Mouse (Mus musculus) hindbrain, embryonic 14.5 days (tissue): Measurements from ENCODE around the gene Ear14. TPM values are rescaled to one million over a fixed set of nuclear protein-coding genes. Genes with fewer than 3 reads are reported as not detected.
"Not testable (repeated sequence)": the region's sequence is repeated elsewhere in the genome, so short reads cannot be mapped to it uniquely, and the experiment has no call there.

Experiments used
- ATAC-seq: fragments of 200-750 bp; cut with Nextera tagmentation; 2 replicates; pipeline ENCODE4 v1.8.0; 2017; ENCODE audit warnings: moderate number of reproducible peaks, mild to moderate bottlenecking, moderate TSS enrichment, moderate library complexity; ENCODE audit not compliant: low FRiP score
- DNase-seq: peaks from one replicate; pipeline ENCODE4 v3.0.0-alpha.2; 2015; ENCODE audit warnings: low spot score
- H3K27ac ChIP-seq: fragments of 300-500 bp; sonication (generic); 2 replicates; pipeline ENCODE4 v1.5.1; 2014; ENCODE audit warnings: mild to moderate bottlenecking, moderate library complexity
- H3K27me3 ChIP-seq: fragments of 300-500 bp; sonication (generic); 2 replicates; pipeline ENCODE4 v1.6.1; 2014; ENCODE audit warnings: mild to moderate bottlenecking, low read length, mixed read lengths; ENCODE audit not compliant: control insufficient read depth, insufficient read depth
- H3K36me3 ChIP-seq: fragments of 300-500 bp; sonication (generic); replicated peaks from 2 replicates; pipeline ENCODE4 v1.6.1; 2014; ENCODE audit not compliant: control insufficient read depth, insufficient read depth
- H3K4me1 ChIP-seq: fragments of 300-500 bp; sonication (generic); replicated peaks from 2 replicates; pipeline ENCODE4 v1.6.1; 2014; ENCODE audit warnings: antibody characterized with exemption, low read length, mixed read lengths; ENCODE audit not compliant: control insufficient read depth, insufficient read depth
- H3K4me2 ChIP-seq: fragments of 300-500 bp; sonication (generic); replicated peaks from 2 replicates; pipeline ENCODE4 v1.6.1; 2014; ENCODE audit warnings: mild to moderate bottlenecking, moderate library complexity
- H3K4me3 ChIP-seq: fragments of 300-500 bp; sonication (generic); replicated peaks from 2 replicates; pipeline ENCODE4 v1.5.1; 2014; ENCODE audit warnings: mild to moderate bottlenecking, low read length
- H3K9ac ChIP-seq: fragments of 300-500 bp; sonication (generic); 2 replicates; pipeline ENCODE4 v1.6.1; 2014
- H3K9me3 ChIP-seq: fragments of 300-500 bp; sonication (generic); 2 replicates; pipeline ENCODE4 v1.6.1; 2016; ENCODE audit warnings: low read length; ENCODE audit not compliant: control insufficient read depth
- WGBS: fragments of 180-500 bp; shearing (Covaris S2); extraction: QIAGEN DNeasy Blood & Tissue Kit; methylation state at CpG from one replicate; pipeline ENCODE4 v1.1.7; 2014; 5-methylcytosine and 5-hydroxymethylcytosine counted together
- polyA plus RNA-seq: library from polyadenylated mRNA; unstranded; fragments of >200 nt; fragmentation: Nextera tagmentation; extraction: Ambion mirVana; gene quantifications from 2 replicates; pipeline ENCODE4 v1.2.1, GENCODE M21; 2014

The Ear14 gene
- polyA plus RNA-seq, 1 experiment from 2014 or later: not detected

DNA sequence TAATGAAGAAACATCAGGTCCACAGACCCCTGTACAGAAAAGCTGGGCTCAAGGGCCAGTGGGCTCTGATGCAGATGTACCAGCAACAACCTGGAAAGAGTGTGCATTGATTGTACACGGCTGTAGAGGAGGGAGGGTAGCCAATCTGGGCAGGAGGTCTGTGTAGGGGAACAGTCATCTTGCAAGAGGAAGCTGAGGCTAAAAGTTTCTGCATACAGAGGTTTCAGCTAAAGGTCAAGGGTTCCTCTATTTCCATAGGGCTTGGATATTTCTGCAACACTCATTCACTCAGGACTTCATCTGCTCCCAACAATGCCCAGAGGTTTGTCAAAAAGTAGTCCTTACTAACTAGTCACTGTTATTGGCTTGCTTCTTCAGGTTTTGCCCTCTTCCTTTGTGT lies 34.3 kb downstream of the Ear14 start:
- not testable (repeated sequence) for H3K9ac ChIP-seq, H3K27ac ChIP-seq, H3K36me3 ChIP-seq, DNase-seq, H3K27me3 ChIP-seq, H3K4me1 ChIP-seq, H3K4me2 ChIP-seq, ATAC-seq, H3K4me3 ChIP-seq, H3K9me3 ChIP-seq
- 86% methylated on average over 1 of the region's 1 CpGs for WGBS

GRCm38 (mm10) chr14:51240899-51241298 lies 37.7 kb downstream of the Ear14 start:
- DNase-seq (no peak), ATAC-seq (no peak)
- no peak overlapping the region for H3K9ac ChIP-seq
- no peak overlapping the region for H3K27ac ChIP-seq
- H3K4me3 ChIP-seq: no peak overlapping the region
- no peaks in the 10 kb centered on the region for H3K9me3 ChIP-seq
- H3K27me3 ChIP-seq: no peaks in the 10 kb centered on the region
- H3K36me3 ChIP-seq: no peaks in the 10 kb centered on the region
- H3K4me1 ChIP-seq: no peaks in the 10 kb centered on the region
- H3K4me2 ChIP-seq: no peak overlapping the region

DNA sequence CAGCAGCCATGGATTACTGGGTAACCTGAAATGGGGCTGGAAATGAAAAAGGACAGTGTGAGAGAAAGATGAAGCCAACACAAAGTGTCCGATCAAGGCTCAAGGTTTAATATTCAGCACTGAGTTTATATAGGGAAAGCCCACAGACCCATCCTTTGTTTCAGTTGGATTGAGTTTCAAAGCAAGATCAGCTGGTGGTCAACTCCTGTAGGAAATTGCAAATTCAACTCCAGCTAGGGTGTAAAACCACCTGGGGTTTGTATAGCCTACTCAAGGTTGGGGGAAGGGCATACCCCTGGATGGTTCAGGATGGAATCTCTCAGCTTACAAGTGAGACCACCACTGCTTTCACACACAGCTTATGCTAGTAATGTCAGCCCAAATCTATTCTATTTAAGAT lies 44.5 kb downstream of the Ear14 start:
- DNase-seq (no peak), ATAC-seq (no peak)
- 92% methylated on average over 1 of the region's 1 CpGs for WGBS
- Histone ChIP-seq H3K27ac (no peak overlapping the region), H3K4me1 (no peaks in the 10 kb centered on the region), H3K9me3 (no peaks in the 10 kb centered on the region), H3K9ac (no peak overlapping the region), H3K36me3 (no peaks in the 10 kb centered on the region), H3K4me3 (no peak overlapping the region), H3K27me3 (no peaks in the 10 kb centered on the region), H3K4me2 (no peak overlapping the region)

DNA sequence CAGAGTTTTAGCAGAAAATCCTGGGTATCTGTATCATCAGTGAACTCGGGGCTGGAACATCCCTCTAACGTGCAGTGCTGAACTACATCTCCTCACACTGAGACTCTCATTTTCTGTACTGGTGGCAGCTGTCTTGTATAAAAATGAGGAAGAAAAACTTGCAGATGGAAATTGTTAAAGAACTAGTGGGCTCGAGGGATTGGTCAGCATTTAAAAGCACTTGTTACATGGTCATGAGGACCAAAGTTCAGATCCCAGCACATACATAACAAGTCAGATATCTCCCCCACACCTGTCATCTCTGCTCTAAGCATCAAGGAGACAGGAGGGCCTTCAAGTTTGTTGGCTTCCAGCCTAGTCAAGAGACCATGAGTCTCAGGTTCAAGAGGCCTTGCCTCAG lies 47.2 kb downstream of the Ear14 start:
- Histone ChIP-seq H3K36me3 (no peaks in the 10 kb centered on the region), H3K4me3 (no peak overlapping the region), H3K27me3 (no peaks in the 10 kb centered on the region), H3K4me1 (no peaks in the 10 kb centered on the region), H3K4me2 (no peak overlapping the region), H3K9me3 (no peaks in the 10 kb centered on the region), H3K27ac (no peak overlapping the region), H3K9ac (no peak overlapping the region)
- 84% methylated on average over 3 of the region's 3 CpGs for WGBS
- DNase-seq: no peak
- ATAC-seq: no peak

DNA sequence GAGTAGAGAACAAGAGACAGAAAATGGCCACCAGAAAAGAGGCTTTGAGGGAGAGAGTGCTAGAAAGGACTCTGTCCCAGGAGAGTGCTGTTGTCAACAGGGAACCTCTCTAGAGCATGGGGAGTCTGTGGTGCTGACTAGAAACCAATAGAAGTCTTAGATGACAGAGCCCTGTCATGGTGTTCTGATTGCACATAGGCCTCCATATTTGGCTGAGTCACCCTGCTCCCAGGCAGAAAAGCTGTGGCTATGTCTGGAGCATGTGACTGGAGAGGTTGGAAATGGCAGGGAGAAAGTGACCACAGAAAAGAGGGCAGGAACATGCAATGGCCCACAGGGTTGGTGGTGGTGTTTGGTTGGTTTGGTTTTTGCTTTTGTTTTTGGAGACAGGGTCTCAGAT lies 49.0 kb downstream of the Ear14 start:
- H3K36me3 ChIP-seq, H3K4me3 ChIP-seq, H3K27me3 ChIP-seq, DNase-seq, H3K9me3 ChIP-seq, H3K4me1 ChIP-seq, ATAC-seq, H3K4me2 ChIP-seq, H3K9ac ChIP-seq, H3K27ac ChIP-seq: not testable (repeated sequence)

GRCm38 (mm10) chr14:51253569-51253968 lies 50.4 kb downstream of the Ear14 start:
- Histone ChIP-seq H3K27me3 (no peaks in the 10 kb centered on the region), H3K27ac (no peak overlapping the region), H3K9ac (no peak overlapping the region), H3K36me3 (no peaks in the 10 kb centered on the region), H3K9me3 (no peaks in the 10 kb centered on the region), H3K4me2 (no peak overlapping the region), H3K4me1 (no peaks in the 10 kb centered on the region), H3K4me3 (no peak overlapping the region)
- DNase-seq (no peak), ATAC-seq (no peak)
- 95% methylated on average over 1 of the region's 1 CpGs for WGBS

Other genes starting within 250 kb of the Ear14 start
- 0.67 and 1.1 TPM in 2 replicates for gene Pnp2, start 247.4 kb upstream of the Ear14 start, polyA plus RNA-seq
- gene Rnase10, start 195.6 kb upstream of the Ear14 start, polyA plus RNA-seq: 0.13 TPM in 1 of 2 replicates, not detected in the other
- not detected in 2 replicates for gene Rnase9, start 161.5 kb upstream of the Ear14 start, polyA plus RNA-seq
- not detected in 2 replicates for gene Rnase11, start 153.2 kb upstream of the Ear14 start, polyA plus RNA-seq
- gene Rnase12, start 145.7 kb upstream of the Ear14 start, polyA plus RNA-seq: not detected in 2 replicates
- not detected in 2 replicates for gene Olfr750, start 129.0 kb upstream of the Ear14 start, polyA plus RNA-seq
- 17.0 and 18.2 TPM in 2 replicates for gene Rnase4, start 112.3 kb upstream of the Ear14 start, polyA plus RNA-seq
- 4.8 and 5.2 TPM in 2 replicates for gene Ang, start 112.2 kb upstream of the Ear14 start, polyA plus RNA-seq
- gene Eddm3b, start 89.0 kb upstream of the Ear14 start, polyA plus RNA-seq: not detected in 2 replicates
- gene Rnase6, start 79.5 kb upstream of the Ear14 start, polyA plus RNA-seq: 0.39 and 0.41 TPM in 2 replicates
- 0.50 and 0.54 TPM in 2 replicates for gene Rnase1, start 56.6 kb upstream of the Ear14 start, polyA plus RNA-seq
- not detected in 2 replicates for gene Rnase2b, start 41.1 kb upstream of the Ear14 start, polyA plus RNA-seq
- gene Ang2, start 4.2 kb upstream of the Ear14 start, polyA plus RNA-seq: not detected in 2 replicates
- gene Rnase2a, start 52.7 kb downstream of the Ear14 start, polyA plus RNA-seq: not detected in 2 replicates
- gene Gm7247, start 158.4 kb downstream of the Ear14 start, polyA plus RNA-seq: not detected in 2 replicates
- gene Vmn2r88, start 207.4 kb downstream of the Ear14 start, polyA plus RNA-seq: not detected in 2 replicates
- gene Vmn2r89, start 248.5 kb downstream of the Ear14 start, polyA plus RNA-seq: not detected in 2 replicates